Mouse (Mus musculus) mouse embryonic stem cell (cell line): ENCODE measurements at regions not wholly inside any gene's neighbourhood (a gene's known extent, or its start where the extent isn't known, plus 50 kb on each side); places are given as distances from the start of the nearest gene placed in this dataset.

Experiments used
- in situ Hi-C, 2 experiments: fragments of 300-500 bp; cut with MboI; formaldehyde crosslinking; loops; 1 replicate in 1 of 2; 3 replicates in 1 of 2; pipeline ENCODE4 v1.14.3; 2019 to 2020; ENCODE audit warnings: low sequenced_read_pairs in 2 of 2, low pct_unique_long_range_greater_than_20kb in 1 of 2, mixed read lengths in 1 of 2; ENCODE audit not compliant: unreplicated experiment in 1 of 2

DNA sequence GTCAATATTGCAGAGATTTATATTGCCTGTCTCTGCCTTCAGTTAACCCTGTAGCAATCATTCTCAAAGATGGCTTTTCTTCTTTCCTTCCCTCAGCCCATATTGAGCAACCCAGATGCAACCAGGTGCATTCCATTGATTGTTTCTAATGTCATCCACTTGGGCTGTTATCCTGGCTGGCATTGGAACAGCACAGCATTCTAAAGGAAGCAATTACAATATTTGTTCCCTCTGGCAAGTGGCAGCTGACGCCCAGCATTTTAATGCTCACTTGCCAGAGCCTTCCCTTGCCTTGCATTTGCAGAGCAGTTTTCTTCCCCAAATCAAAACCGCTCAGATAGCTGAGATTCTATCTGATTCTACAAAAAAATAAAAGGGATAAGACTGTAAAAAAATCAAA lies 798.0 kb downstream of the Ryr2 start:
- in situ Hi-C loops = no loop called here

GRCm38 (mm10) chr13:11295493-11295892 lies 811.3 kb downstream of the Ryr2 start:
- in situ Hi-C loops = no loop called here

DNA sequence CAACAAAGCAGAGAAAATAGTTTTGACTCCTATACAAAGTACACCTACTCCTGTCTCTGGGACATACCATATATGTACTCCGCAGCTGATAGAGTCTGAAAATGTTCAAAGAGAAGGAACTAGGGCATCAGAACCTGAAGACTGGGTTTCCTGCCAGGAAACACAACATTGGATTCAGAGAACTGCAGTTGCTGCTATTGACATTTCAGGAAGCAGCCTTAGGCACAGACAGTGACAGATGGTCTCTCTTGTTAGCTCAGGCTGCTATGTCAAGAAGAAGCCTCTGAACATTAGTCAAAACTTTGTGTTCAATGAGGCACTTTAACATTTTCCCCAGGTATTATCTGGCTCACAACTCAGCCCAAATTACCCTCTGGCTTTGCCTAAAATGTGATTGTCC lies 812.1 kb downstream of the Ryr2 start:
- in situ Hi-C loops = no loop called here

DNA sequence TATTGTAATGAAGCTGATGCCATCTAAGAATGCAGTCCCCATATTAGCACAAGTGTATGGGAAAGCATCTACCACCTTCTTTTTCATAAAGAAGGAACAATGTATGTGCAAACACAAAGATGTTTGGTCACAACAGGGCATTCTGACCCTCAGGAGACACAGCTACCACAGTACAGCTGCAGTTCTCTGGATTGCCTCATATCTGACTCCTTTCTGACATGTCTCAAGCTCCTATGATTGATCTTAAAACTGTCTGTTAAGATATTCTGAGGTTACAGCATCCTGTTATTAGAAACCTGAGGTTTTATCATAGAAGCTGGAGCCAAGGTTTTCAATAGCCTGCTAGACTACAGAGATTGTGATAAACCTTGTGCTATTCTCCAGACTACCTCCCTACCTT lies 813.0 kb downstream of the Ryr2 start:
- in situ Hi-C loops = no loop called here

DNA sequence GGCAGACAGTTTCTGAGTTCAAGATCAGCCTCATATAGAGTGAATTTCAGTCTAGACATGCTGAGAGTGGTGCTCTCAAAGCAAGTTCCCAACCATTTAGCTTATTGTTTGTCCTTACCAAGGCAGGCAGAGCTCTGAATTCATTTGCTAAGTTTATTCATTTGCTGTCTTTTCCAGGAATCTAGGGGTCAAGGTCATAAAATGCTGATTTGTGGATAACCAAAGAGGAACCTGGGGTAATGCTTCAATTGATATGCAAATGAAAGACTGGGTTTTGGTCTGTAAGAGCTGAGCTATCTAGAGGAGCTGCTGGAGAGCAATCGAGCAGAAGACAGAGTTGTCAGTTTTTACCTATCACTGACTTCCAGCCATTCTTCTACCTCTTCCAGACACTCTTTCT lies 832.8 kb downstream of the Ryr2 start:
- in situ Hi-C loops = no loop called here

- in situ Hi-C loops = no loop called here
Measured at GRCm38 (mm10) chr13:11268673-11269340, 837.9 kb downstream of the Ryr2 start.

DNA sequence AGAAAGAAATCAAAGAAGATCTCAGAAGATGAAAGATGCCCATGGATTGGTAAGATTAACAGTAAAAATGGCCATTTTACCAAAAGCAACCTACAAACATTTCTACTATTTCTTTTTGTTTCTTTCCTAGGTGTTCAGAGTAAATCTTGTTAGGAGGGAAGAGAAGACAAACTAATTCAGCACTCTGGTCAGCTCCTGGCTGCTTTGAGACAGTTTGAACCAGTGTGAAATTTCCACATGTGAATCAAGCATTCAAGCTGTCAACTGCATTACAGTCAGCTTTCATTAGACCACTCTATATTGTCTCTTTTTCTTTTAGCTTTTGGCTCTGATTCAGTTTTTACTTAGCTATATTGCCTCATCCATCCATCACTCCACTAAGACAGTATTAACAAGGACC lies 859.2 kb downstream of the Ryr2 start:
- in situ Hi-C loops = no loop called here

GRCm38 (mm10) chr13:11216671-11217330 lies 856.2 kb upstream of the Chrm3 start:
- in situ Hi-C loops = loop anchor here (10.0 kb wide), 2 partner anchors 282 to 348 kb away; no protein-coding TSS in a partner anchor

DNA sequence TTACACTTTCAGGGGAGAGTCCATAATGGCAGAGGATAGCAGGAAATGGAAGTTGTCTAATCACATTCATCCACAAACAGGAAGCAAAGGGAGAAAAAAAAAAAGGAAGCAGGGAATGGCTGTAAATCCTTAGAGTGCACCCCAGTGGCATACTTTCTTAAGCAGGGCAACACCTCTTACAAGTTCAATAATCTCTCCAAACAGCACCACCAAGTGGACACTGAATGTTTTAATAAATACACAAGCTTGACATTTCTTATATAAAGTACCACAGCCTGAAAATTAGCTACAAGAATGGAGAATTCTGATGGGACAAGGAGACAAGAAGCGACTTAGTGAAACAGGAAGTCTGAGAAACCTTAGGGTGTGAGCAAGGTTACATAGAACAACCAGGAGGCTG lies 849.5 kb upstream of the Chrm3 start:
- in situ Hi-C loops = loop anchor here (10.0 kb wide), 2 partner anchors 275 to 355 kb away; no protein-coding TSS in a partner anchor

DNA sequence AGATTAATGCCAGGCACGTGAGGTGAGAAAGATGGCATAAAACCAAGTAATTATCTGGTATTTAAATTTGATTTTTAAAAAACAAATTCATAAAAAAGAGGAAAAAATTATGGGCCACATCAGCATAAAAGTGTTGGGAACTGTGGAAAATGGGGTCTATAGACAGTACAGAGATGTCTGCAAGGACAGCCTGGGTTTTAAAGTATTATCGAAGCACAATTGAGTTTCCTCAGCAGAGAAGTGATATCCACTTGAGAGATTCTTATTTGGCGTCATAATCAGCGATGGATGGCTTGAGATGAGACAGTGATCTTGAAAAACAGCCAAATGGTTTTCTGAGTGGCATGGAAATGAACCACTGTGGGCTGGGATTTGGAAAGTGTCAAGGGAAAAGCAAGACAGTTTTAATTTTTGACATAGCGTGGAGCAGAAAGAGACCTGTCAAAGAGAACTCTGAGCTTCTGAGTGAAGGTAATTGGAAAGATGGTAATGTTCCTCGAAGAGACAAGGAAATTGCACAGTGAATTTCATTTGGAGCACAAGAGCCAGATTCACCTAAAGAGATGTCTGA lies 844.7 kb upstream of the Chrm3 start:
- in situ Hi-C loops = no loop called here

- in situ Hi-C loops = no loop called here
Measured at GRCm38 (mm10) chr13:11201978-11202377, 841.3 kb upstream of the Chrm3 start.

GRCm38 (mm10) chr13:11192471-11192870 lies 831.8 kb upstream of the Chrm3 start:
- in situ Hi-C loops = no loop called here

- in situ Hi-C loops = no loop called here
Measured at GRCm38 (mm10) chr13:11181191-11181590, 820.5 kb upstream of the Chrm3 start.

GRCm38 (mm10) chr13:11180356-11180755 lies 819.7 kb upstream of the Chrm3 start:
- in situ Hi-C loops = no loop called here

DNA sequence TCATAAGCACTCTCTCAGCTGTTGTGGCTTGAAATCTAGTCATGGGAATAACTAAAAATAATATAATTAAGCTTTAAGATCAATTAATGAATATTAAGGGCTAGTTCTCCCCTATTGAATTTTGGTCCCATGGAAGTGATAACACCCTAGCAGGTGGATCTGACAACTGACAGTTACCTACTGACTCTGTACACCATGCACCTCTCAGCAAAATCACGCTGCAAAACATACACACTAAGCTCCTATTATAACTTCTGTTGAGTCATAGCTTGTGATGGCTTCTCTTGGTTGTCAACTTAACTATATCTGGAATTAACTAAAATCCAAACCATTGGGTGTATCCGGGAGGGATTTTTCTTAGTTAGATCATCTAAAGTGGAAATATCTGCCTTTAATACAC lies 817.9 kb upstream of the Chrm3 start:
- in situ Hi-C loops = no loop called here

- in situ Hi-C loops = no loop called here
Measured at GRCm38 (mm10) chr13:11177642-11178420, 817.2 kb upstream of the Chrm3 start.

GRCm38 (mm10) chr13:11167115-11167514 lies 806.5 kb upstream of the Chrm3 start:
- in situ Hi-C loops = no loop called here

DNA sequence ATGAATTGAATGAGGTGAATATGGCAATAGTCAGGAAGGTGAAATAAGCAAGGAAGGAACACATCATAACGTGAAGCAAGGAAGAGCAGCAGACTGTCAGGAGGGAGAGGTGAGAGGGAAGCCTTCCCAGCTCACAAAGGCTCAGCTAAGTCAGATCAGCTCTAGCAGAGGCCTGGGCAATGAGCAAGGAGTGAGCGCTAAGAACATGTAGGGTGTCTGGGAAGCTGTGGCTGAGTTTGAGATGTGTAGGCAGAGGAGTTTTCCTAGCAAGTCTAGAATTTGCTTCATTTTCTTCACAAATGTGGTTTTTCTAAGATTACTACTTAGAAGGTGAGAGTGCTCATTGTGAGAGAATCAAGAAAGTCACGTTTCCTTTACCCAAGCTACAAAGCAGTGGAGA lies 803.5 kb upstream of the Chrm3 start:
- in situ Hi-C loops = no loop called here

DNA sequence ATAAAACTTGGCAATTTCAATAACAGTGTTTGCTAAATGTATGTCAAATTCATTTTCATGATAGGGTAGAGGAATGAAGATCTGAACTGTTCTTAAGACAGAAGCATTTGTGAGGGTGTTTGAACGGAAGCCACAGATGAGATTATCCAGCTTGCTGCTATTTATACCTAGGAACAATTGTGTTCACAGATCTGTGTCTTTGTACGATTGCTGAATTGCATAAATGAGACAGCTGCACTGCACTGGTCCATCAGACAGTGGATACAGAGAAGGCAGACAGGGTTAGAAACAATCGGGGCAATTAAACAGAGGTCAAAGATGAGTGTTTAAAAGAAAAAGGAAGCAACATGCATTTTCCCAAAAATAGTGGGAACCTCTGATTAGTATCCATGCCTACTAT lies 786.6 kb upstream of the Chrm3 start:
- in situ Hi-C loops = no loop called here
